Mouse (Mus musculus): Measurements from ENCODE around the gene Uck2. TPM values are rescaled to one million over a fixed set of nuclear protein-coding genes. Genes with fewer than 3 reads are reported as not detected.

Uck2 gene
- polyA plus RNA-seq, 1 experiment from 2014 or later = 138 TPM

DNA sequence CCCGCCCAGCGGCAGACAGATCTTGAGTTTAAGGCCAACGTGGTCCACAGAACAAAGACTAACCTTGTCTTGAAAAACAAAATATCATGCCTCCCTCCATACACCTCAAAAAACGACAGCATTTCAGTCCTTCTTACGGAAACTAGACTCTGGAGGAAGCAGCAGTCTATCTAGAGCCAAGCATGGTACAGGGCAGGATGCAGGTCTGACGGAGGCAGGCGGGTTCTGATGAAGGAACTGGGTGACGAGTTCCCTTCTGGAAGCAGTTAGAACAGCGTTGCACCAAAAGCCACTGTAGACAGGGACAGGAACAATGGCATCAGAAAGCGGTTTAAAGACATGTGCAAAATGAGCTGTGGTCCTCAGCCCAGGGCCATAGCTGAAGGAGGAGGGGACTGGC, 5.1 kb downstream of the Uck2 start:
- Histone ChIP-seq H3K4me1 (peaks cover 28% of the 10 kb centered on the region), H3K27me3 (ENCODE audit: low read depth, poor library complexity, severe bottlenecking) (no peaks in the 10 kb centered on the region), H3K4me3 (no peak overlapping the region), H3K27ac (no peak overlapping the region), H3K9me3 (replicated peaks) (no peaks in the 10 kb centered on the region), H3K36me3 (peaks cover 41% of the 10 kb centered on the region)
- 91% methylated on average over 10 of the region's 10 CpGs for WGBS
- DNase-seq (ENCODE audit: low spot score) = no peak

DNA sequence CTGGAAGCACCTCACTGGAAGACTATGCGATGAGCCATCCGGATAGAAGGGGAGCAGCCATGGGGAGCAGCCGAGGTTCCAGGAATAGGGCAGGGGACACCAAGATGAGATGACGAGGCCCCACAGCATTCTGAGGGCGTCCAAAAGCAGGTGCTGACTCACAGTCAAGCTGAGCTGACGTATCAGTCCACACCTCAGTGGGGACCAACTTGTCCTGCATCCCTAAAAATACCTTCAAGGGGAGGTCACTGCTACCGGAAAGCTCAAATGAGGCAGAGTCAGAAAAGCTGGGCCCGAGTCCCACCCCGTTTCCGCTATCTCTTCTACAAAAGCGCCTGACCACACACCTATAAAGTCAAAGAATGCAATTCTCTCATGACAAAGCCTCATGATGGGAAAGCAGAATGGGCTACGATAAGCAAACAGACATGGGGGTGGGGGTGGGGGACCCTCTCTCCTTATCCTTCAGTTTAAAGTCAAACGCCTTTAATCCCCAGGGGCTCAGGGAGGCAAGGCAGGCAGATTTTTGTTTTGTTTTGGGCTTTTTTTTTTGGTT, 5.9 kb downstream of the Uck2 start:
- no peaks in the 10 kb centered on the region for H3K9me3 ChIP-seq (replicated peaks)
- no peak overlapping the region for H3K4me3 ChIP-seq
- no peak overlapping the region for H3K27ac ChIP-seq
- WGBS = 89% methylated on average over 13 of the region's 13 CpGs
- H3K4me1 ChIP-seq = peaks cover 27% of the 10 kb centered on the region
- DNase-seq (ENCODE audit: low spot score) = no peak
- H3K36me3 ChIP-seq = peaks cover 50% of the 10 kb centered on the region
- H3K27me3 ChIP-seq (ENCODE audit: low read depth, poor library complexity, severe bottlenecking) = no peaks in the 10 kb centered on the region

DNA sequence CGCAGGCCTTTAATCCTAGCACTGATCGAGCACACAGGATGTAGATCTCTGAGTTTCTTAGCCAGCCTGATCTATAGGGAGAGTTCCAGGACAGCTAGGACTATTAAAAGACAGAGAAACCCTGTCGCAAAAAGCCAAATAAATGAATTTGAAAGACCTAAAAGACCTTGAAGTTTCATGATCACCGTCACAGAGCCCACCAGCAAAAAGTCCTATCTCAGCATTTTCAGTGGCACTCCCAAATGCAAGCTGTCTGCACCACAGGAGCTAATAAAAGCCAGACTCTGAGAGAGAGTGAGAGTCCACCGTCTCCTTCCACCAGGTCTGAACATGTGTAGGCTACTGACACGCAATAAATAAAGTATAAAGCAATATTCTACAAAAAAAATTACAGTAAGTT, 6.7 kb downstream of the Uck2 start:
- Histone ChIP-seq H3K4me1 (peaks cover 36% of the 10 kb centered on the region), H3K36me3 (peaks cover 56% of the 10 kb centered on the region)
- DNase-seq (ENCODE audit: low spot score) = no peak

DNA sequence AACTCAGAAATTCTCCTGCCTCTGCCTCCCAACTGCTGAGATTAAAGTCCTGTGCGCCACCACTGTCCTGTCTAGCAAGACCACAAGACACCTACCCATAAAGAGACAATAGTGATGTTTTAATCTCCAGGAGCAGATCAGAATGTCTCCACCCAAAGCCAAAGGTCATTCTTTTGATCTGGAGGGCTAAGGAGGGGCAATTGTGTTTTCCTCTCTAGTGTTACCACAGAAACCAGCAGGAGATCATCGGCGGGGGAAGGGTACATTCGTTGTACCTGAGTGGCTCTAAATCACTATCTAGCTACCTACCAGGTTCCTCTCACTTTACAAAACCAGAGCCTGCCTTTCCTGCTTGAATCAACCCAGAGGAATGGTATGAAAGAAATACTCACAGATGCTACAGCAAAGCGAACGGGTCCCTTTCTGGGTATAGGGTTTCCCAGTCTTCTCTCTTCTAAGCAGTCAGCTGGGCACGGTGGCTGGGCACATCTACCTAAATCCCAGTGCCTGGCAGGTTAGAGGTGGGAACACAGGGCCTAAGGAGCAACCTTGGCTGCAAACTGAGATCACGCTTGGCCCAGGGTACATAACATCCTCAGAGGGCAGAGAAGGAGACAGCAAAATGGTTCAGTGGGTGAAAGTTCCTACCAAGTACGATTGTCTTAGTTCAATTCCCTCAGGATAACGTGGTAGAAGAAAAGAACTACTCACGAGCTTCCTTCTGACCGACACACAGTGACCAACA, 10.3 kb downstream of the Uck2 start:
- DNase-seq (ENCODE audit: low spot score) = no peak
- Histone ChIP-seq H3K4me1 (peaks cover 49% of the 10 kb centered on the region), H3K27ac (no peak overlapping the region), H3K36me3 (peaks cover 39% of the 10 kb centered on the region), H3K4me3 (no peak overlapping the region), H3K9me3 (replicated peaks) (no peaks in the 10 kb centered on the region), H3K27me3 (ENCODE audit: low read depth, poor library complexity, severe bottlenecking) (no peaks in the 10 kb centered on the region)
- 85% methylated on average over 12 of the region's 12 CpGs for WGBS

More for the DNA sequence above, 6.7 kb downstream of the Uck2 start:
- no peak overlapping the region for H3K4me3 ChIP-seq
- no peak overlapping the region for H3K27ac ChIP-seq
- H3K27me3 ChIP-seq (ENCODE audit: low read depth, poor library complexity, severe bottlenecking) = no peaks in the 10 kb centered on the region
- no peaks in the 10 kb centered on the region for H3K9me3 ChIP-seq (replicated peaks)
- WGBS = 79% methylated on average over 6 of the region's 6 CpGs

DNA sequence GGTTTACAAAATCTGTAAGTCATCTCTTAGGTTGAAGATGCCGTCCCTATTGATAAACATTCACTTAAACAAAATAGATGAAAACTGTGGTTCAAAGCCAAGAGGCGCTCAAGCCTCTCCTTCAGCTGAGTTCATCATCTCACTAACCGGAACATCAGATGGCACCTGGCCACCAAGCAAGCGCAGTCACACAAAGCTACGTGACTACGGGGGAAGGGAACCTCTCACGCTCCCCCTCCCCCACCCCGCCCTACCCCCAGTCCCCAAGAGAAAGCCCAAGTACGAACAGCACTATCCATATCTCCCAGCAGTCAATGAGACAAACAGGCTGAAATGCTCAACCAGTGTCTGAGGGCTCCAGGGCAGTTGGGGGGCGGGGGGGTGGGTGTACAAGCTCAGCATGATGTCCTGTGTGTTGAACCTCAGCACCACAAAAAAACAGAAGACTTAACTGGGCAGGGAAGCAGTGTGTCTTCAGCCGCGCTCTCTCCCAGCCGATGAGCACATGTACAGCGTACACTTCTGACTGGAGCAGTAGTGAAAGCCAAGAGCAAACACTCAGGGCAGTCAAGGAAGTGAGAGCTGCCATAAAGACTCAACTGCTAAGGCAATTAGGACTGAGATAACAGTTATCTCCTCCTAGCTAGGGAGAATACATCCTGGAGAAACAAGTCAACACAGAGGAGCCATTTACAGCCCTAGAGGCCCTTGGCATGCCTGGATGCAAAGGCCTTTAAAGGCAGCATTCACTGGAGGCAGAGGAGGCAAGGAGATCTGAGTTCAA, 11.5 kb downstream of the Uck2 start:
- Histone ChIP-seq H3K9me3 (replicated peaks) (no peaks in the 10 kb centered on the region), H3K27ac (no peak overlapping the region), H3K4me1 (peaks cover 53% of the 10 kb centered on the region), H3K4me3 (no peak overlapping the region), H3K27me3 (ENCODE audit: low read depth, poor library complexity, severe bottlenecking) (no peaks in the 10 kb centered on the region), H3K36me3 (peaks cover 29% of the 10 kb centered on the region)
- no peak for DNase-seq (ENCODE audit: low spot score)
- WGBS = 79% methylated on average over 14 of the region's 14 CpGs

DNA sequence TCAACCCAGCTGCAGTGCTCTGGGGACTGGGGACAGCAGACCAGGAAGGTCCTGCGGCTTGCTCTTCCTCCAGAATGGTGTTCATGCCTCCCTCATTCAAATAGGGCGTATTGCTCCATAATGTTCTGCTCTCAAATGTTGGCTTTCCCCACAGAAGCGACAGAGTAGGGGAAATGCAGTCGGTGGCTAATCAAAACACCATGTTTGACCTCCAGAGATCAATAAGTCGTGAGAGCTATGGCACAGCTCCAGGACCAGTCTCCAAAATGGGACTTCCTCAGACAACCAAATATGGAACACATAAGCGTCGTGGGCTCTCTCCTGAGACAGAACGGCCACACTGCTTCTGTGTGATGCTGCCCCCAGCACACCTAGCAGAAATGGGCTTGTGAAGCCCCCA, 13.3 kb downstream of the Uck2 start:
- Histone ChIP-seq H3K4me3 (no peak overlapping the region), H3K4me1 (peaks cover 61% of the 10 kb centered on the region), H3K9me3 (replicated peaks) (no peaks in the 10 kb centered on the region), H3K36me3 (peaks cover 33% of the 10 kb centered on the region), H3K27ac (peak overlapping the region; percentile 57; the same call in 1 of the 2 replicates), H3K27me3 (ENCODE audit: low read depth, poor library complexity, severe bottlenecking) (no peaks in the 10 kb centered on the region)
- WGBS = 41% methylated on average over 8 of the region's 8 CpGs
- DNase-seq (ENCODE audit: low spot score) = no peak

DNA sequence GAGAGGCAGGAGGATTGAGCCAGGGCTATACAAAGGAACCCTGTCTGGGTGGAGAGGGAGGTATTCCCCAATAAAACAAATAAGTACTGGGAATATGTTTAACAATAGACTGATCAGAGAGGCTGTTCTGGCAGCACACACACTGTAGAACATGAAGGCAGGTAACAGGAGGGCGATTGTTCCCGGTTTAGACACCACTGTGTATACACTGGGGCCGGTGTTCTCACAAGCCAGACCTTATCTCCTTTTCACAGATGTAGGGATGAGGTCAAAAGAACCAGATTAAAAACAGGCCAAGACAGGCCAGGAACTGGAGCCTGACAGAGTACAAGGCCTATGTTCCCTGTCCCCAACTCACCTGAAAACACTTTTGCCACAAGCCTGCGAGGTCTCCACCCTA, 13.8 kb downstream of the Uck2 start:
- peaks cover 29% of the 10 kb centered on the region for H3K36me3 ChIP-seq
- no peak overlapping the region for H3K4me3 ChIP-seq
- H3K27me3 ChIP-seq (ENCODE audit: low read depth, poor library complexity, severe bottlenecking) = no peaks in the 10 kb centered on the region
- no peaks in the 10 kb centered on the region for H3K9me3 ChIP-seq (replicated peaks)
- no peak for DNase-seq (ENCODE audit: low spot score)
- WGBS = 51% methylated on average over 4 of the region's 4 CpGs
- peaks cover 61% of the 10 kb centered on the region for H3K4me1 ChIP-seq
- H3K27ac ChIP-seq = peak overlapping the region; percentile 57; the same call in 1 of the 2 replicates

DNA sequence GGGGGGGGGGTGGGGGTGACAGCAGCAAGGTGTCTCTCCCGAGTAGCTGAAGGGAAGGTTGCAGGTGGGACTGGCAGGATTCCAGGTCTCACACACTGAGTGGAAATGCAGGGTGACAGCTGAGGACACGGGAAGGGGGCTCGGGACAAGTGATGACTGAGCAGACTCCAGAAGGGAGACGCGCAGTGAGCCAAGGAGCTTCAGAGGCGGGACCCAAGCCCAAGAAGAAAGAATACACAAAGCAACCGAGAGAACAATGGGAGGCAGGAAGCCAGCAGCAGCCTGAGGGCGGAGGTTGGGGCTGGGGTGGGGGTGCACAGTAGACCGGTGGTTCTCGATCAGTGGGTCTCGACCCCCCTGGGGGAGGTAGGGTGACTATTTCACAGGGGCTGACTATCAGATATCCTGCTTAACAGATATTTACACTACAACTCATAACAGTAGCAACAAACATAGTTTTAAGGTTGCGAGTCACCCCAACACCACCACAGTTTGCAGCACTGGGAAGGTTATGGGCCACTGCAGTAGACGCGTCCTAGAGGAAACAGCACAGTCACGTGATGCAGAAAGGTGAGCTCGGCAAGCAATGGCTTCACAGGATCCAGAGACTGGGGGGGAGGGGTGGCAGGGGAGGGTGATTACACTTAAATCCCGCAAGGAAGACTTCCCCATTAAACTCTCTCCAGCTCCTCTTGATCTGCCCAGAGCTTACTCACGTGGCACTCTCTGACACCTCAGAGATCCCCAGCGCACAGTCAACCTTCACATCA, 14.6 kb downstream of the Uck2 start:
- Histone ChIP-seq H3K9me3 (replicated peaks) (no peaks in the 10 kb centered on the region), H3K36me3 (peaks cover 32% of the 10 kb centered on the region), H3K4me3 (peak overlapping the region; percentile 10), H3K27me3 (ENCODE audit: low read depth, poor library complexity, severe bottlenecking) (no peaks in the 10 kb centered on the region), H3K4me1 (peaks cover 61% of the 10 kb centered on the region), H3K27ac (peak overlapping the region; percentile 42)
- no peak for DNase-seq (ENCODE audit: low spot score)
- WGBS = 26% methylated on average over 19 of the region's 19 CpGs

DNA sequence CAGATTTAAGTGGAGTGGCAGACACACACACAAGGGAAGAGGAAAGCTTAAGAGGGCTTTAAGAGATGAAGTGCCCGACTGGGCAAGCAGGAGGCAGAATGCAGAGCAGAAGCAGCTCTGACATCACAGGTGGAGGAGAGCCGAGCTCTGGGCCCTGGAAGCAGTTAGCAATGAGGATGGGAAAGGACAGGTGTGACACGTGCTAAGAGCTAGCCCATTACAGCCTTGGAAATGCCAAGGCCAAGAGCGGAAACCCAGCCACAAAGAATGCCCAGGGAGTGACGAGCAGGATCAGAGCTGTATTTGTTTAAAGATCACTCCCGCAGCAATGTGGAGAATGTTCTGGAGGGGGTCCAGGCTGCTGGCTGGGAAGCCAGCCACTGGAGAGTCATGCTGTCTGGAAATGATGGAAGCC, 15.3 kb downstream of the Uck2 start:
- H3K9me3 ChIP-seq (replicated peaks) = no peaks in the 10 kb centered on the region
- H3K27ac ChIP-seq = peak overlapping the region; percentile 42
- no peaks in the 10 kb centered on the region for H3K27me3 ChIP-seq (ENCODE audit: low read depth, poor library complexity, severe bottlenecking)
- no peak for DNase-seq (ENCODE audit: low spot score)
- peaks cover 61% of the 10 kb centered on the region for H3K4me1 ChIP-seq
- peaks cover 35% of the 10 kb centered on the region for H3K36me3 ChIP-seq
- H3K4me3 ChIP-seq = no peak overlapping the region
- WGBS = 51% methylated on average over 6 of the region's 6 CpGs

DNA sequence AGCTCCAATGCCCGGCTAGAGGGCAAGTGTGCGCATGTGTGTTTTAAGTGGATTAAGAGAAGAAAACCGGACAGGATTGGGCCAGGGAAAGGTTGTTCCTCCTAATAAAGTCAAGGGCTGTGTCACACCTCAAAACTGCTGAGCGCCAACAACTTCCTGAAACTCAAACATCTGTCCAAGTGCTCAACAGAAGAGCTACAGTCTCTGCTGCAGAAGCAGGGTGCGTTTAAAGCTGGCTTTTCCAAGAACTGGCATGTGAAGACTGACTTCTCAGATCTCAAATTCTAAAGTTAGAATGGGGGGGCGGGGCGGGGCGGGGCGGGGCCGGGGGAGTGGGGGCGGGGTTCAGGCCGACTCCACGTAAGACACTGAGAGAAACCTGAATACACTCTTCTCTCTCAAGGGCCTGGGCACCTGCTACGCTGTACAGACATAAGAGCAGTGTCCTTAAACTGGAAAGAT, 15.7 kb downstream of the Uck2 start:
- H3K27me3 ChIP-seq (ENCODE audit: low read depth, poor library complexity, severe bottlenecking) = no peaks in the 10 kb centered on the region
- WGBS = 40% methylated on average over 14 of the region's 14 CpGs
- no peak overlapping the region for H3K4me3 ChIP-seq
- H3K9me3 ChIP-seq (replicated peaks) = no peaks in the 10 kb centered on the region
- H3K4me1 ChIP-seq = peaks cover 61% of the 10 kb centered on the region
- DNase-seq (ENCODE audit: low spot score) = no peak
- peak overlapping the region; percentile 42; the same call in 1 of the 2 replicates for H3K27ac ChIP-seq
- peaks cover 35% of the 10 kb centered on the region for H3K36me3 ChIP-seq

DNA sequence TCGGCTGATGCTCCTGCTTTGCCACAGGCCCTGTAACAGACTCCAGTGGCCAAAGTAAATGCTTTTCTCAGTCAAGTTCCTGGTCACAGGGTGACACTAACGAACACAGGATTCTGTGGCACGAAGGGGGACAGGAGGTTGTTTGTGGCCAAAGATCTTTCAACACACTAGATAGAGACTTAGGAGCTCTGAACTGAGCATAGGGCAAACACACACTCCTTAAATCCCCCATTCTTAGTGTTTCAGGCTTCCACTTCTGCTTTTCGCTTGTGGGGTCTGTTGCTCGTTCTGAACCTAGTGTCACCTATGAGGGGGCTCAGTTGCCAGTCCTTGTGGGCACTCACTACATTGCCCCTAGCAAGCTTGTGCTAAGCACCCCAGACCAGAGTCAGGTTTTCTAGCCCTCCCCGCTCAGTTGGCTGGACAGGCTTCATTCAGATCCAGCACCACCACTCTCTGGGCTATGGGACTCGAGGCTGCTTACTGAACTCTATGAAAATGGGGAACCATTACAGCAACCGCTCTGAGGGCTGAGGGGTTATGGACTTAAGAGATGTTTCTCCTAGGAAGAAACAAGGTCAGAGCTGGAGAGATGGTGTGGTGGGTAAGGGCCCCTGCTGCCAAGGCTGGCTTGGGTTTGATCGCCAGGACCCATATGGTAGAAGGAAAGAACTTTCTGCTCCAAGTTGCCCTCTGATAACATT, 16.6 kb downstream of the Uck2 start:
- H3K27me3 ChIP-seq (ENCODE audit: low read depth, poor library complexity, severe bottlenecking) = no peaks in the 10 kb centered on the region
- H3K36me3 ChIP-seq = peaks cover 32% of the 10 kb centered on the region
- WGBS = 90% methylated on average over 9 of the region's 9 CpGs
- H3K4me1 ChIP-seq = peaks cover 54% of the 10 kb centered on the region
- no peaks in the 10 kb centered on the region for H3K9me3 ChIP-seq (replicated peaks)
- no peak for DNase-seq (ENCODE audit: low spot score)
- H3K27ac ChIP-seq = no peak overlapping the region
- H3K4me3 ChIP-seq = no peak overlapping the region

DNA sequence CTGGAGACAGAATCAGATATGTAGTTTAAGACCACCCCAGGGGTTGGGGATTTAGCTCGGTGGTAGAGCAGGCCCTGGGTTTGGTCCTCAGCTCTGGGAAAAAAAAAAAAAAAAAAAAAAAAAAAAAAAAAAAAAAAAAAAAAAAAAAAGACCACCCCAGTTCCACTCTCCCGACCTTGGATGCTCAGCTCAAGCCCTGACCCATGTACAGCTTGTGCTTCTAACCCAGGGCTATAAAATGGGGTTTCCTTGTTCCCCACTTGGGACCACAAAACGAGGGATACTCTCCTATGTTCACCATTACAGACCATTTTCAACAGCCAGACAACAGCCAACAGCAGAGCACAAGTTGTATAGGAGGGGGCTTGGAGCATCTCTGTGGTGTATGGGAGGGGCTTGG, 18.4 kb downstream of the Uck2 start:
- 88% methylated on average over 3 of the region's 3 CpGs for whole genome bisulfite sequencing
- peaks cover 30% of the 10 kb centered on the region for H3K36me3 ChIP-seq
- H3K27me3 ChIP-seq (ENCODE audit: low read depth, poor library complexity, severe bottlenecking) = no peaks in the 10 kb centered on the region
- DNase-seq (ENCODE audit: low spot score) = no peak
- no peaks in the 10 kb centered on the region for H3K9me3 ChIP-seq (replicated peaks)
- no peak overlapping the region for H3K27ac ChIP-seq
- H3K4me1 ChIP-seq = peaks cover 42% of the 10 kb centered on the region
- H3K4me3 ChIP-seq = no peak overlapping the region
